Mouse (Mus musculus) Muller cell, postnatal 12 days (primary cell): Measurements from ENCODE around the gene Ung.

Source experiments
- DNase-seq: peaks from one replicate; pipeline ENCODE4 v3.0.0-alpha.2; 2015; ENCODE audit errors: inconsistent ontology term

Gene Ung

DNA sequence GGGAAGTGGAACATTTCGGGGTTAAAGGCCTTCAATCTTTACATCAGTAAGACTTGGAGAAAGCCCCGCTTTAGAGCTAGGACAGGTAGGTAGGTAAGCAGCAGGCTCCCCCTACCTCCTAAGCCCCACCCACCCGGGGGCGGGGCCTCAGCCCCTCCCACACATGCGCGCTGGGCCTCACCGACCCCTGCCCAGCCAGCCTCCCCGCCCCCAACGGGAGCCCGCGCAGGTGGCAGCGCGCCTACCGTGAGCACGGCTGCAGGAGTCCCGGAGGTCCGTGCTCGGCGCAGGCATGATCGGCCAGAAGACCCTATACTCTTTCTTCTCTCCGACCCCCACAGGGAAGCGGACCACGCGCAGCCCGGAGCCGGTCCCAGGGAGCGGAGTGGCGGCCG lies at the start of gene Ung:
Ung (plus strand) TSS at position 176 of the 395 bp plus-strand sequence.
- DNase-seq = peak; percentile 50

DNA sequence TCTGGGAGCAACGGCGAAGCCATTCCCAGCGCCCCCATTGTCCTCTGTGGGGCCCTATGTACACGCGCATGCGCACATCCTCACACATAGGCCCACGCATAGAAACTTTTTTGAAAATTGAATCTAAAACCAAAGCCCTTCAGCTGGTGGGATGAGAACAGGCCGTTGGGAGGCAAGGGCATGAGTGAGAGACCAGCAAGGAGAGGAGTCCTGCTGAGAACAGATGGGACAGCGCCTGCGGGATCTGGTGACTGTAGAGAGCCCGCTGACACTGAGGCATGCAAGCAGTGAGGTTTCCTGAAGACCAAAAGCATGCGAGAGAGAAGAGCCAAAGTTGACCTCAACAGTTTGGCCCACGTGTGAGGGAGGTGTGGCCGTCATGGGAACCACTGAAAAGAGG lies 44.7 kb upstream of the Ung start:
- no peak for DNase-seq

DNA sequence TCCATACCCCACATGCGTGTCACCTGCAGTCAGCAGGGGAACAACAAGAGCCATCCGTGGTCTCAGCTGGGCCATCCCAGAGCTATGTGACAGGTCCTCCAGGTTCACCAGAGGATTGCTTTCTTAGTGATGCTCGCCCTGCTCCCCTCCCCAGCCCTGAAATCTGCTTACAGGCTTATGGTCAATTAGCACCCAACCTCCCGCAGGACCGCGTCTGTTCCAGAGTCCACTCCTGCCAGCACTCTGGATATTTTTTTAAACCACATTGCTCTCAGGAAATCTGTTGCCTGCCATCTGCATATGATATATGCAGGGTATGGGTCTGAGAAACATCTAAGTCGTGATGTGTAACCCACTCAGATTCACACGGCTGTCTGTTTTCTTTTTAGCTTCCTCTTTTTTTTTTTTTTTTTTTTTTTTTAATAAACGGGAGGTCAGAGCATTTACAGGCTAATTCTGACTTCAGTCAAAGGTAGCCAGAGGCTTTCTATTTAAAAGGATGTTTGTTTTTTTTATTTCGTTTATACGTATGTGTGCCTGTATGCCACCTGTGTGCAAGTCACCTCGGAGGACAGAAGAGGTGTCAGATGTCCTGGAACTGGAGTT lies 42.2 kb upstream of the Ung start:
- no peak for DNase-seq

DNA sequence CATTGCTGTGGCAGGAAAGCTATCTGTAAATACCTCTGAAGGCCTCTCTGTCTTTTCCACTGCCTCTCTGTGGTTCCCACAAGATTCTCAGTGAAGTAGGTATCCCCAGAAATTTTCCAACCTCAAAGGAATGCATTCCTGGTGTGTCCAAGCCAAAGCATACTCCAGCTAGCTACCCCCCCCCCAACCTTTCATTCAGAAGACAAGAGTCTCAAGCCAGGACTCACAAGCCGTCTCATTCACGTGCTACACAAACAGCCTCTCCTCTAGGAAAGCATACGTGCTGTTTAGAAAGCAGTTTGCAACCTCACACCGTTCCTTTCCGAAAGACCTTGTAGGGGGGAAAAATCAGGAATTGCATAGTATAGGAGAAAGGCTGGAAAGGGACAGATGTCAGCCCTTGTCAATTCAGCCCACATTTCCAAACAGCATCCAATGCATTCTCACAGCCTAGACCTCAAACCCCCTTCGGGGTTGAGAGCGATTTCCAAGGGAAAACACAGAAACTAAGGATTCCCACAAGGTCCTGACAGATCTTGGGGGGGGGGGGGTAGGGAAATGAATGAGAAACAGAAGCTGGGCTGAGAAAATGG lies 39.7 kb upstream of the Ung start:
- DNase-seq = peak; percentile 40

DNA sequence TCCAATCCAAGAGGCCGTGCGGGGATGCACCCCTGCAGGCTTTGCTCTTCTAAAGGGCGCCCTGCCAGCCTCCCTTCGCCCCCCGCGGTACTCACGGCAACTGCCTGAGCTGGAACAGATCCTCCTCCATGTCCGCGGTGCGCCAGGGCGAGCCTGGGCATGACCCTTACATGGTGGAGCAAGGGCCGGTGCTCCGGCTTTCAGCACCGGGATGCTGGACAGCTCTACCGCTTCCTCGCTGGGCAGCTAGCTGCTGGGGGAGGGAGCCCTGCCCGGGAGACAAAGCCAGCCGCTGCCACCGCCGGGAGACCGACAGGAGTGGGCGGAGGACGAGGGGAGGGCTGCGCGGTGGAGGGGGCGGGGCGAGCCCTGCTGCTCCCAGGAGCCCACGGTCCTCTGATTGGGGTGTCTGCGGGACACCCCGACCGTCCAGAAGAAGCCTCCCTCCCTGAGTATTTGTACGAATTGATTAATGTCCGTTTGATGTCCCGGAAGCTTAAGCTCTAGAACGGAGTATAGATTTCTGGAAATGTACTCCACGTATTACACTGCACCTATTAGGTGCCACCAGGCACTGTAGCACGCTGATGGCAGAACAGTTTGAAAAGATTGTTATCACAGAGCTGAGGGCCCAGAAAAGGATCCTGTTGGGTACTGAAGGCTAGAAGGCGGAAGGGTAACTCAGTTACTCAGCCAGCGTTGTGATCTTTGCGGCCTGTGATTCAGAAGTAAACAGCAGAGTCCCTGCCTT lies 39.0 kb upstream of the Ung start, which contains the start of gene Svop:
Svop (minus strand) TSS at position 514 of the 751 bp plus-strand sequence.
- DNase-seq = peak; percentile 93

DNA sequence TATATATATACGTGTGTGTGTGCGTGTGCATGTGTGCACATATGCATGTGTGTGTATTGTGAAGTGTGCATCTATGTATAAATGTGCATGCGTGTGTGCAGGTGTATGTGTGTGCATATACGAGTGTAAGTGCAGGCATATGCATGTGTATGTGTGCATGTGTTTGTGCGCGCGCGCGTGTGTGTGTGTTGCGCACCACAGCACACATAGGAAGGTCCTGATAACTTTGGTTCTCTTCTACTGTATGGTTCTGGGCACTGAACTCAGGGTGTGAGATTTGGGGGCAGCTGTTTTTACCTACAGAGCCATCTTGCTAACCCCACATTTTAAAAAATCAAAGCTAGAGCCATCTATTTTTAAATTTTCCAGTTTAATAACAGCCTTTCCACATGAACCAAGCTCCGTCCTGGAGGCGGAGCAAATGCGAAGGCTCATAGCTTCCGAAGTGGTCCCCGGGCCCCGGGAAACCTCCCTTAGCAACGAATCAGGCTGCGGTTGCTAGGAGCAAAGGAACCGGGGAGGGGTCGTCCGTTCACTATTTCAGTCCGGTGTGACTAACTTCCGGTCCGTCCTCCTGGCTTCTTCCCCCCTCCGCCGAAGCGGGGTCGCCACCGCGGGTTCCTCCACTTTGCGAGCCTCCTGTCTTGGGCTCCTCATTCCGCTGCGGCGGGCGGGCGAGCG lies 30.3 kb upstream of the Ung start:
- peak; percentile 96 for DNase-seq

DNA sequence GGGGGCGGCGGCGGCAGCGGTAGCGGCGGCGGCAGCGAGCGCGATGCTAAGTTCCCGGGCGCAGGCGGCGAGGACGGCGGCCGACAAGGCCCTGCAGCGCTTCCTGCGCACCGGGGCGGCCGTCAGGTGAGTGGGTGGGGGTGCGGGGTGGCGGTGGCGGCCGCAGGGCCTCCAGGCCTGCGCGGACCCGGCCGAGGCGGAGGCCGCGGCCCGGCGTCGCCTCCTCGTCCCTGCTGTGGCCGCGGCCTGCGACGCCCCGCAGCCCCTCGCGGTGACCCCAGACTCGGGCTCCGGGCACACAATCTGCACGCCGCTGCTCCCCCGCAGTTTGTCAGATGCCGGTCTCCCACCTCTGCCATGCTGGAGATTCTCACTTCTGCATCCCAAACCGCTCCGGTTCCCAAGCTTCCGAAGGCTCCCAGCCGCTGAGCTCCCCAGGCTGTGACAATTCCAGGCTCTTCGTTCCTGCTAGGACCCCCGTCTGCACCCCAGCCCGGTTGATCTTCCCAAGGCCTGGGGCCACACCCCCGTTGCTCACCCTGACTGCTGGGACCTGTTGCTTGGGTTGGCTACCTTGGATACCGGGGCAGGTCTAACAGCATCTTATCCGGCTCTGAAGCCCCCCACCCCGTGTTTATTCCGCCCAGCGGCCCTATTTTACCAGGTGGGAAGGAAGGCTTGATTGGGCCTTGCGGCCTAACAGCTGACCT lies 29.6 kb upstream of the Ung start:
- DNase-seq = peak; percentile 4

DNA sequence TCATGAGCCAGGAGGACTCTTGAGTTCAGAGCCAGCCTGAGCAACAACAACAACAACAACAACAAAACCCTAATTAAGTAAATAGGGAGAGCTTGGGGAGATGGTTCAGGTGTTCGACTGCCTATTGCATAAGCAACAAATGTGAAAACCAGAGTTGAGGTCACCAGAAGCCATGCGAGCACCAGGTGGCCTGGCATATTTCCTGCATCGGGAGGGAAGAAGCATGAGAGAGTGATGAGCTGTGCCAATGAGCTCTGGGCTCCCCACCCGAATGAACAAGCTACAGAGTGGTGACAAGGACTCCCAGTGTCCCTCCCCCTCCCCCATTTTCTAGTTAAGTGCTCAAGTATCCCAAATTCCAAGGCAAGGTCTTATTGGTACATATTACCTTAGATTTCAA lies 28.3 kb upstream of the Ung start:
- no peak for DNase-seq

DNA sequence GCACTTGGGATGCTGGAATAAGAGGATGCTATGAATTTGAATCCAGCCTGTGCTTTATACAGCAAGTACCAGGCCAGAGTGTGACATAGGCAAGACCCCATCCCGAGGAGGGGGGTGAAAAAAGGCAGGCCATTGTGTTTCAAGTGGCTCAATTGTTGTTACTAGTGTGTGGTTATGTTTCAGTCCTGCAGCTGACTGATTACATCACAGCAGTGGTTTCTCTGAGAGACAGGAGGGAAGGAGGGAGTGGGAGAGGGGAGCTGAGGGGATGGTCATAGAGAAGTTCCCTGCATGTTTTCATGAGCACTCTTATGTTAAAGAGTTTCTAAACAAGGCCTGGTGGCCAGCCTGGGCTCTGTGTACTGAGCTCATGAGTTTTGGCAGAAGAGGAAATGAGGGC lies 27.4 kb upstream of the Ung start:
- DNase-seq = peak; percentile 47

DNA sequence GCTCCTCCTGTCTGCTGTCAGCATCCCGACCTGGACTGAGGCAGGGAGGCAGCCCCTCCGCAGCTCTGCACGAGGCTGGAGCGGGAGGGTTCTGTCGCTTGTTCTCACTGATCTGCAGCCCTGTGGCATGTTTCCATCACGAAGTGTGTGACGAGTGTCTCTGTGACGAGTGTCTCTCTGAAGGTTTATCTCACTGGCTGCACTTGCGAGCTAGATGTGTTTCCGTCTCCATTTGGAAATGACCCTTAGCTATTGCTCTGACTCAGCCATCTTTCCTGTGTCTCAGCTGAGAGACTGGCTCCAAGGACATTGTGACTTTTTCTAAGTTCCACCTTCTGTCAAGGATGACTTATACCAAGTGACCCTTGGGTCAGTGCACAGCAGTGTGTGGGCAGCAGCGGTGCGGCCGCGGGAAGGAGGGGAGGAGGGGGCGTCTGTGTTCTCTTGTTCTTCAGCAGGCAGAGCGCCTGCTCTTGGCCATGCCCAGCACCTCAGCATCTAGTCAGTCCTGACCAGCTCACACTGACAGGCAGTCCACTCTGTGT lies 23.7 kb upstream of the Ung start:
- no peak for DNase-seq

DNA sequence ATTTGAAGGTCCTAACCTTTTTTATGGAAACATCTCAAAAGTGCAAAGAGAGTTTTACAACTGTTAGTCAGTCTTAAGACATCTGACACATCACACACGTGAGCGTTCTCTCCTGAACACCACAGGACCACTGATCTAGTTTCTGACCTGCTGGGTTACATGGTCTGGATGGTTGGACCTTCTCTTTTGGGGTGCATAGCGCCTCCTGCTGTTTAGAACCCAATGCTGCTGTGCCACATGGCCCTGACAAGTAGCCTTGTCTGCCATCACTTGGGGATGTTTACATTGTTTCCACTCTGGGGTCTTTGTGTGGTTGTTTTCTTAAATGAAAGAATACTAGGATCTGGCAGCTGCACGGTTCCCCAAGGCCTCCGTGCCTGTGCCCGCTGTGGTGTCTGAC lies 16.9 kb upstream of the Ung start:
- no peak for DNase-seq

DNA sequence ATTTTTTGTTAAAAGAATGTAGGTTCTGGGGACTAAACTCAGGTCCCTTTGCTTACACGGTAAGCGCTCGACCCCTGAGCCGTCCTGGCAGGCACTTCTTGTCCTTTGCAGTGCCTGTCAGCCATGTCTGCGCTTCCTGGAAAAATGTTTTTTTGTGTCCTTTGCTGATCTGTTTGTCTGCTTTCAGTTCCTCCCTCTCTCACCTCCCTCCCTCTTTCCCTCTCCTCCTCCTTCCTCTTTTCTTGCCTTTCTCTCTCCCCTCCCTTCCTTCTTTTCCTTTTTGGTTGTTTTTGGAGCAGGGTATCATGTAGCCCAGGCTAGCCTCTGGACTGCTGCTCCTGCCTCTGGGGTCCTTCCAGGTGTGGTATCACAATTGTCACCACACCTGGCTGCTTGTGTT lies 15.2 kb upstream of the Ung start:
- no peak for DNase-seq

DNA sequence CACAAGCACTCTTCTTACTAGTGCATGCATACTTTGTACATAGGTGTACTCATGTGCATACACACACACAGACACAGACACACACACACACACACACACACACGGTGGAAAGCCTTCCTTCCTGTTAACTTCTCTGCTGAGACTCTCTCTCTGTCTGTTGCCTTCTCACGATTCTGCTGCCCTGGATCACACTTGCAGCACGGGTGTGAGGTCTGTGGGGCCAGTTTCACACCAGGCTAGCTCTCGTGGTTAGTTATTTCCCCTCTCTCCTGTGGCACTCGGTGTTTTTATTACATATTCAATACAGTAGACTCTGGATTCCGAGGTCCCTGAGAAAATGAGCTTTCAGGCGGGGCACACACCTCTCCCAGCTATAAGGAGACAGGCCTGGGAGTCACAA lies 13.6 kb upstream of the Ung start:
- DNase-seq = no peak

DNA sequence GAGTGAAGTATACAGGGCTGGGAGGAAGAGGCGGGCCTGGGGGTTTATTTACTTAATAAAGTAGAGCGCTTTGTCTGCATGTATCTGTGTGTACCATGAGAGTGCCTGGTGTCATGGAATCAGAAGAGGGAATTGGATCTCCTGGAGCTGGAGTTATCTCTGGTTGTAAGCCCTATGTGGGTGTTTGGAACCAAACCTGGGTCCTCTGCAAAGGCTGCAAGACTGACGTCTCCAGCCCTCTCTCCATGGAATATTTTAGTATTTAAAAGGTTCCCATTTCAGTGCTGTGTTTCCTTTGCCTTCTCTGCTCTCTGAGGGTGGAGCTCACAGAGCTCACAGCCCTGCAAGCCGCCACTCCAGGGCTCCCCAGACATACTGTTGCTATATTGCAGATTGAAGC lies 10.4 kb upstream of the Ung start:
- DNase-seq = no peak

DNA sequence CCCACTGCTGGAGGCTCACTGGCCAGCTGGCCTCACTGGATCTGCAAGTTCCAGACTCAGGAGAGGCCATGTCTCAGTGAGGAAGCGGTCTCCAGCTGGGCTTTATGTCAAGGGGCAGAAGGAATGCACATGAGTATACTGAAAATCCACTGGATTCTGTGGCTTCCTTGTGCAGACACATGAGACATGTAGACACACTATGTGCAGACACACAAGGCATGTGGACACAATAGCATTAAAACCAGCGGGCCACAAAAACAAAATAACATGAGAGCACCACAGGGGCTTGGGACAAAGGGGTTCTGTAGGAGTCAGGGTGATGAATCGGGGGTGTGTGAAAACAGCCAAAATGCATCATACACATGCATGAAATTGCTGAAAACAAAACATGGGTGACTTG lies 4.2 kb upstream of the Ung start:
- no peak for DNase-seq

DNA sequence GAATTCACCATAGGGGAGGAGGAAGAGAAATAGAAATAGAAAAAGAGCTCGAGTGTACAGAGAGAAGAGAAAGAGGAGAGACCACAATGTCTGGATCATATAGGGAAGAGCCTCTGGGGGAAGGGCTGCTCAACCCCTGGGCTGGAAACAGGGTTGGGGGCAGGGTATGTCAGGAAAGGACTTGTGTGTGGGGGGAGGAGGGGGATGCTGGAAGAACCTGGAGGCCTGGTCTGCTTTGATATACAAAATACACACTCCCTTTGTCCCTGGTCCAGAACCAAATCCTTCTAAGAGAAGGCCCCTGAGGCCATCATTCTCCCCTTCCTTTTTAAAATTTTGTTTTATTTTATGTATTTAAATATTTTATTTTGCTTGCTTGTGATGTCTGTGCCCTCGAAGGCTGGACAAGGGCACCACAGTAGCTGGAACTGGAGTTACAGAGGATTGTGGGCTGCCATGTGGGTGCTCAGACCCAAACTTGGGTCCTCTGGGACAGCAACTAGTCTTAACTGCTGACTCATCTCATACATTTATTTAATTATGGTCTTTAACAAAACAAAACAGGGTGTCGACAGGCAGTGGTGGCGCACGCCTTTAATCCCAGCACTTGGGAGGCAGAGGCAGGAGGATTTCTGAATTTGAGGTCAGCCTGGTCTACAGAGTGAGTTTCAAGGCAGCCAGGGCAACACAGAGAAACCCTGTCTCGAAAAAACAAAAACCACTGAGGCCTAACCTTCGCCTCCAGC lies 3.5 kb upstream of the Ung start:
- no peak for DNase-seq

DNA sequence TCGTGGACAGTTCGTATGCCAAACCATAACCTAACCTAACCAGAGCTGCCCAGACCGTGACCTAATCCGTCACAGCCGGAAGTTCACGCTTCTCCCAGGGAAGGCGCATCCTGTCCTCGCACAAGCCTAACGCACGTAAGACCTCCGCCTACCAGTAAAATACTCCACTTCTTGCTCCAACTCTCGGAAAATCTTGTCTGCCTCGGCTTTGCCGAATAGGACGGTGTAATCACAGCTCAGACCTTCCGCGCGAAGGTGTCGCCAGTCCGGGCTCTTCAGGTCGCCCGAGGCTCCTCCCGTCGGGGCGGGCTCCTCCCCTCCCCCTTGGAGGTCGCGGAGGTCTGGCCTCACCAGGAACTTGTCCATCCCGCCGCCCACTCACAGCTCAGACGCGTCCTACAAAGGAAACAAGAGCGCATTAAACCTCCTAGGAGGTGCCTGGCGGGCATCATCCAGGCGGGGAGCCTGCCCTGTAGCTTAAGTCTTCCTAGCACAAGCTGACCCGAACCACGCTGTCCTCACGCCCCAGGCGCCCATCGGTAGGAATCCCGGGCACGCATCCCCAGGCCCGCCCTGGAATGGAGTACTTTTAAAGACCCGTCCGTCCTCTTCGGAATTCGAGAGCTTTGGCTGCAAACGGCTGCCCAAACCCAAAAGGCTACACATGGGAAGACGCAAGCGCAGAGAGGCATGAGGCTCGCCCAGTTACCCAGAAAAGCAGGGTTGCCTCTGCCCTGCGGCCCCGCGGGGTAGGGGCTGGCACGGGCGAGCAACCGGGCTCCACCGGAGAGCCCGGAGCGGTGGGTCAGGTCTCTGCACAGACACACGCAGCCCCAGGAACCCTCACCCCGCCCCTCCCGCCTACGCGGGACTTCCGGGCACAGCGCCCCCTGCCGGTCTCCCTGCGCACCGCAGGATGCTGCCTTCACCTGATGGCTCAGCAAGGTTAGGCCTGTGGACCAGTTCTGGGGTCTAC lies 2.5 kb upstream of the Ung start, which contains the start of gene Alkbh2:
Alkbh2 (minus strand) TSS at position 845 of the 976 bp plus-strand sequence.
- DNase-seq = peak; percentile 89

DNA sequence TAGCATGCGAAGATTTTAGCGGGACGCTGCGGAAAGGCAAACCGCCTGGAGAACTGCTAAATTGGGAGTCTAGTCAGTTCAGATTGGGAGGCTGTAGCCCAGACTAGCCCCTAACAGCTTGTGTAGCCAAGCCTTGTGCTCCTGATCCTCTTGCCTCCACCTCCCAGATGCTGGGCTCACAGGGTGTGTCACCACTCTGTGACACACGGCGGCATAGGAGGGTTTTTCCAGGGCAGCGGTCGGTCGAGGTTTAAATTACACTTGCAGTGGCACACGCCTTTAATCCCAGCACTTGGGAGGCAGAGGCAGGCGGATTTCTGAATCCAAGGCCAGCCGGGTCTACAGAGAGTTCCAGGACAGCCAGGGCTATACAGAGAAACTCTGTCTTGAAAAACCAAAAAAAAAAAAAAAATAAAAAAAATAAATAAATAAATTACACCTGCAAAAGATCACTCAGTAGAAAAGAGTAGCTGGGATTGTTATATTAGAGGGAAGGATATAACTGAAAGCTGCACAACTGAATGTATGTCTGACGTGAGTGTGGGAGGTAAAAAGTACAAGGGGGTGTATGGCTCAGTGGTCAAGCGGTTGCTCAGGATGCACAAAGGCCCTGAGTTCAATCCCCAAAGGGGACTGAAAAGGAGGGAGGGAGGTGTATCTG lies 506 bp upstream of the Ung start:
- no peak for DNase-seq
